Mouse (Mus musculus) heart, postnatal 0 days (tissue): Measurements from ENCODE around the gene Slc35f4.

ENCODE experiments used
- CTCF ChIP-seq: IDR thresholded peaks from 2 replicates; pipeline ENCODE4 v1.5.1; 2016; ENCODE audit warnings: antibody characterized with exemption, control low read depth, low read depth
- EP300 ChIP-seq: IDR thresholded peaks from 2 replicates; pipeline ENCODE4 v1.6.1; 2016; ENCODE audit warnings: antibody characterized with exemption, low read depth

GRCm38 (mm10) chr14:49311548-49311947 is 214.3 kb downstream of the Slc35f4 start:
- TF ChIP-seq CTCF (no peak), EP300 (no peak)
